20 mouse cellular contexts compared by ENCODE assay signal in genomic region chr4:151024152-151024551, GRCm38 (mm10). TPM values are rescaled to one million over a fixed set of nuclear protein-coding genes. Genes with fewer than 3 reads are reported as not detected.
"Had no signal": no experiment of that assay in that cellular context is flagged by ENCODE, and none has a peak within 500 bp of the region (broad histone marks: within the 10 kb centered on the region; RNA-seq: fewer than 3 reads in every experiment).

No protein-coding gene starts in this region.

- H3K36me3 ChIP-seq: midbrain, embryonic 12.5 days had no signal

- H3K4me3 ChIP-seq: kidney, embryonic 15.5 days; limb, embryonic 13.5 days; midbrain, embryonic 12.5 days; neural tube, embryonic 15.5 days had no signal

- H3K9me3 ChIP-seq: kidney, embryonic 15.5 days; limb, embryonic 13.5 days; midbrain, embryonic 12.5 days; neural tube, embryonic 15.5 days had no signal

- H3K27me3 ChIP-seq: kidney, embryonic 15.5 days; limb, embryonic 13.5 days; midbrain, embryonic 12.5 days; neural tube, embryonic 15.5 days had no signal

- DNase-seq: kidney, adult 18-20 months; kidney, postnatal 14 days; left cerebral cortex, postnatal 4 days; lung, adult 18-20 months; right cerebral cortex, adult 18-20 months; thymus, postnatal 4 days had no signal

- ATAC-seq: midbrain, embryonic 16.5 days had no signal

- H3K27ac ChIP-seq: kidney, embryonic 15.5 days; limb, embryonic 13.5 days; midbrain, embryonic 12.5 days; neural tube, embryonic 15.5 days; stomach, postnatal 0 days had no signal

- H3K9ac ChIP-seq: kidney, embryonic 15.5 days; midbrain, embryonic 12.5 days; neural tube, embryonic 15.5 days had no signal

- H3K4me1 ChIP-seq: limb, embryonic 13.5 days; midbrain, embryonic 12.5 days; neural tube, embryonic 15.5 days had no signal

- H3K4me2 ChIP-seq: kidney, embryonic 15.5 days; limb, embryonic 13.5 days; midbrain, embryonic 12.5 days; neural tube, embryonic 15.5 days had no signal

RNA-seq across cellular contexts. Expression of gene Uts2, which starts 27.3 kb away (rescaled TPM):
- total RNA-seq: layer of hippocampus, adult 8-10 months; layer of hippocampus, postnatal 14 days; left cerebral cortex, adult 18-20 months; left cerebral cortex, postnatal 10 days; left cerebral cortex, postnatal 4 days had no signal
- polyA plus RNA-seq: intestine, embryonic 14.5 days; kidney, embryonic 15.5 days; large intestine, adult 2 months; limb, embryonic 13.5 days; lung, embryonic 16.5 days; midbrain, embryonic 12.5 days; midbrain, embryonic 16.5 days; neural tube, embryonic 11.5 days had no signal
